13 mouse cellular contexts compared by ENCODE assay signal in the genomic region with DNA sequence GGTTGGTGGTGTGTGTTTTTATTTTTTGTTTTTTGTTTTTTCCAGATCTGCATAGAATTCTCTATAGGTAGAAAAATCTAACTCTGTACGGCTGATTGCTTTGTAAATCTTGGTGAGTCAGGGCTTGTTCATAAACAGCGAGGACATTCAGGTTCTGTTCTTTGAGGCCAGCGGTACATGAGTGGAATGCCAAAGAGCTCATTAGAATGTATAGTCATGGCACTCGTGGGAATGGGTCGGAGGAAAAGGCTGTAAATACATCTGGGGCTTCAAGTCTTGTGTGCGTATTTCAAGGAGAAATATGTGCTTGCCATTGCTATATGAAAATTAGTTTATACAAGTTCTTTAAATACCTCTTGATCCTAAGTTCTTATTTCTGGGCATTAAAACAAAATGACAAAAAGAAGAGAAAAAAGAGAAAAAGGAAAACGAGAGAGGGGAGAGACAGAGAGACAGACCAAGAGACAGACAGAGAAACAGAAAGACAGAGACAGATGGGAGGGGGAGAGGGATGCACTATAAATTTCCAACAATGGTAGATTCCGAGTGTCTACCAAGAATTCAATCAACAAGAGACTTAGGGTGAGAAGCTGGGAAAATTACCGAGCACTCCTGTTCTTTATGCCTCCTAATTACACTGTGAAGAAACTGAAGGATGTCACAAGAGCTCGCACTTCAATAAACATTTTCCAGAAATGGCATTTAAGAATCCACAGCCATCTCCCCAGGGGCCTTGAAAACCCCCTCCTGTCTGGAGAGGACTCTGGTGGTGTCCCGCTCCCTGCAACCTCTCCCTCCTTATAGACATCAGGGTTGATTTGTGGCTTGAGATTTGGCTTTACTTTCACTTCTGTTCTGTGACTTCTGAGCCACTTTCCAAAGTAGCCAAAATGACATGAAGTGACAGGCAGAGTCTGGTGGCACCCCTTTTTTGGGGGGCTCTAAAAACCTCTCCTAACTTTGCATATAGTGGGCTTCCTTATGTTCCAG.
DNase-seq lines count a peak whose midpoint lies in the region; ATAC-seq and TF ChIP-seq lines count a peak whose summit lies in the region.
"Had no signal": no experiment of that assay in that cellular context is flagged by ENCODE, and none has a peak within 500 bp of the region (broad histone marks: within the 10 kb centered on the region; RNA-seq: fewer than 3 reads in every experiment).

No protein-coding gene starts in this region.

- peak; percentile 15 for DNase-seq in adrenal gland, adult 2 months
- DNase-seq in adrenal gland, postnatal 36 days, result no peak
- DNase-seq in brain, embryonic 18.5 days (ENCODE audit: low read depth, low spot score), result peak; percentile 32
- DNase-seq in forebrain, postnatal 0 days, result peak; percentile 50
- no peak for DNase-seq in natural killer cell, adult 2 months (ENCODE audit: low spot score in 2 of 2)
- no peak for DNase-seq in gastrocnemius, postnatal 14 days
- DNase-seq in lung, postnatal 14 days, result no peak
- DNase-seq: gastrocnemius, postnatal 36 days; thymus, postnatal 25 days had no signal

- intact Hi-C loops in gastrocnemius, postnatal 14 days (cut with DNase I; ENCODE audit: low total_unique reads), result no loop called here

- no peaks in the 10 kb centered on the region for H3K36me3 ChIP-seq in forebrain, postnatal 0 days (ENCODE audit: insufficient read depth)
- H3K36me3 ChIP-seq in midbrain, embryonic 12.5 days, result no peaks in the 10 kb centered on the region
- H3K36me3 ChIP-seq: G1E; limb, embryonic 15.5 days had no signal

- TF ChIP-seq CTCF in forebrain, postnatal 0 days (IDR thresholded peaks at IDR 0.05; ENCODE audit: low read depth), result no peak

- H3K27ac ChIP-seq in forebrain, postnatal 0 days (ENCODE audit: low read depth, low read length), result peak overlapping the region; percentile 23; the same call in 1 of the 2 replicates
- peak overlapping the region; percentile 85 for H3K27ac ChIP-seq in midbrain, embryonic 12.5 days (replicated peaks)
- H3K27ac ChIP-seq: limb, embryonic 15.5 days; macrophage had no signal

- H3K4me3 ChIP-seq in forebrain, postnatal 0 days (ENCODE audit: low read depth, low read length), result no peak overlapping the region
- H3K4me3 ChIP-seq in midbrain, embryonic 12.5 days, result no peak overlapping the region
- H3K4me3 ChIP-seq: limb, embryonic 15.5 days had no signal

- WGBS in forebrain, postnatal 0 days, result 17% methylated on average over 11 of the region's 11 CpGs
- WGBS in midbrain, embryonic 12.5 days, result 37% methylated on average over 11 of the region's 11 CpGs

- no peaks in the 10 kb centered on the region for H3K9me3 ChIP-seq in forebrain, postnatal 0 days (ENCODE audit: low read length)
- no peaks in the 10 kb centered on the region for H3K9me3 ChIP-seq in midbrain, embryonic 12.5 days
- H3K9me3 ChIP-seq: limb, embryonic 15.5 days had no signal

- no peaks in the 10 kb centered on the region for H3K27me3 ChIP-seq in forebrain, postnatal 0 days (ENCODE audit: insufficient read depth, low read length)
- H3K27me3 ChIP-seq in midbrain, embryonic 12.5 days, result no peaks in the 10 kb centered on the region
- H3K27me3 ChIP-seq: limb, embryonic 15.5 days had no signal

- H3K9ac ChIP-seq in forebrain, postnatal 0 days, result no peak overlapping the region
- no peak overlapping the region for H3K9ac ChIP-seq in midbrain, embryonic 12.5 days (replicated peaks)
- H3K9ac ChIP-seq: limb, embryonic 15.5 days had no signal

- H3K4me1 ChIP-seq in forebrain, postnatal 0 days (ENCODE audit: insufficient read depth), result peaks cover 15% of the 10 kb centered on the region; the same call in 1 of the 2 replicates
- peaks cover 23% of the 10 kb centered on the region for H3K4me1 ChIP-seq in midbrain, embryonic 12.5 days

- peak; percentile 61; the same call in 1 of the 2 replicates for ATAC-seq in forebrain, postnatal 0 days
- ATAC-seq in midbrain, embryonic 12.5 days (ENCODE audit: low FRiP score, low read depth), result peak; percentile 87

- no peak overlapping the region for H3K4me2 ChIP-seq in forebrain, postnatal 0 days (ENCODE audit: low read depth)
- H3K4me2 ChIP-seq in midbrain, embryonic 12.5 days (replicated peaks), result no peak overlapping the region; the same call in none of the 2 replicates
- H3K4me2 ChIP-seq: limb, embryonic 15.5 days had no signal

Comparison
In these comparisons a context has a peak if more than half of its experiments do, and no peak if none do; other contexts are left out.
1. DNase-seq: peak in adrenal gland, adult 2 months (single experiment), brain, embryonic 18.5 days (single experiment) and forebrain, postnatal 0 days (single experiment); none in adrenal gland, postnatal 36 days (0 of 2), natural killer cell, adult 2 months (0 of 2), gastrocnemius, postnatal 14 days (single experiment) and lung, postnatal 14 days (single experiment).